Mouse (Mus musculus): ENCODE data around the gene Ryr1.
"Not testable (repeated sequence)": the region's sequence is repeated elsewhere in the genome, so short reads cannot be mapped to it uniquely, and the experiment has no call there.

Ryr1 gene

GRCm38 (mm10) chr7:29085981-29086380 is 39.0 kb downstream of the Ryr1 start:
- no peak for ATAC-seq (ENCODE audit: insufficient number of reproducible peaks, low FRiP score, low TSS enrichment)

GRCm38 (mm10) chr7:29084411-29084810 is 40.6 kb downstream of the Ryr1 start:
- no peak for ATAC-seq (ENCODE audit: insufficient number of reproducible peaks, low FRiP score, low TSS enrichment)

- ATAC-seq (ENCODE audit: insufficient number of reproducible peaks, low FRiP score, low TSS enrichment), result no peak
Observed at GRCm38 (mm10) chr7:29079419-29079950, 45.5 kb downstream of the Ryr1 start.

GRCm38 (mm10) chr7:29076977-29077376 is 48.0 kb downstream of the Ryr1 start:
- no peak for ATAC-seq (ENCODE audit: insufficient number of reproducible peaks, low FRiP score, low TSS enrichment)

DNA sequence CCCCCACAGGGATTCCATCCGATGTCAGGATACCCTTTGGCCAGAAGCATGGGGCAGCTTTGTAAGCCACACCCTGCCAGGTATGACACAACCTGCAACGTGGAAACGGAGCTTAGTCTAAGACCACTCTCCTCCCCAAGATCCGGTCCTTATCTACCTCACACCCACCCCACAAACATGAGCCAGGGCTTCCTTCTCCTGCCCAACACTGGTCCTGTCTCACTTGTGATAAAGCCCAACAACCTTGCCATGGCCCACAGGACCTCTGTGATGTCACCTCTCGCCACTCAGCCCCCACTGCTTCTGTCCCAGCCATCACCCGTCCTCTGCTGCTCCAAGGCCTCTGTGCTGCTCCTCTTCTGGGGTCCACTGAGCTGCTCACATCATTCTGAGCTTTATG is 49.8 kb downstream of the Ryr1 start:
- no peak for ATAC-seq (ENCODE audit: insufficient number of reproducible peaks, low FRiP score, low TSS enrichment)

DNA sequence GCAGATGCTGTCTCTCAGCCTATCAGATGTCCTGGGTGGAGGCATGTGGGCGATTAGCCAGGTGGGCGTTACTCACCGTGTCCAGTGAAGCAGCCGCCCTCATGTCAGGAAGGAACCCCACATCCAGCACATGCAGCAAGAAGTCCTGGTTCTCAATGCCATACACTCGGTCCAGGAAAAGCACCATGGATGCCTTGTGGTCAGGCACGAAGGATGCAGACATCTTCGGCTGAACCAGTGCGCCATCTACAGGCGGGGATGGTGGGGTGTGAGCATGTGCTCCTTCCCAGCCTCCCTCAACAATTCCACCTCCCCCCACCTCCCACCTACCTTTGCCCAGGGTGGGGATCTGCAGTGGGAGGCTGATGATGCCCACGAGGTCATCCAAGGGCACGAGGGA is 52.3 kb downstream of the Ryr1 start:
- ATAC-seq (ENCODE audit: insufficient number of reproducible peaks, low FRiP score, low TSS enrichment), result no peak

- no peak for ATAC-seq (ENCODE audit: insufficient number of reproducible peaks, low FRiP score, low TSS enrichment)
Observed at GRCm38 (mm10) chr7:29071169-29071891, 53.6 kb downstream of the Ryr1 start.

GRCm38 (mm10) chr7:29070364-29071168 is 54.4 kb downstream of the Ryr1 start:
- no peak for ATAC-seq (ENCODE audit: insufficient number of reproducible peaks, low FRiP score, low TSS enrichment)

- no peak for ATAC-seq (ENCODE audit: insufficient number of reproducible peaks, low FRiP score, low TSS enrichment)
Observed at GRCm38 (mm10) chr7:29067758-29068157, 57.2 kb downstream of the Ryr1 start.

GRCm38 (mm10) chr7:29063476-29063875 is 61.5 kb downstream of the Ryr1 start:
- not testable (repeated sequence) for ATAC-seq (ENCODE audit: insufficient number of reproducible peaks, low FRiP score, low TSS enrichment)

DNA sequence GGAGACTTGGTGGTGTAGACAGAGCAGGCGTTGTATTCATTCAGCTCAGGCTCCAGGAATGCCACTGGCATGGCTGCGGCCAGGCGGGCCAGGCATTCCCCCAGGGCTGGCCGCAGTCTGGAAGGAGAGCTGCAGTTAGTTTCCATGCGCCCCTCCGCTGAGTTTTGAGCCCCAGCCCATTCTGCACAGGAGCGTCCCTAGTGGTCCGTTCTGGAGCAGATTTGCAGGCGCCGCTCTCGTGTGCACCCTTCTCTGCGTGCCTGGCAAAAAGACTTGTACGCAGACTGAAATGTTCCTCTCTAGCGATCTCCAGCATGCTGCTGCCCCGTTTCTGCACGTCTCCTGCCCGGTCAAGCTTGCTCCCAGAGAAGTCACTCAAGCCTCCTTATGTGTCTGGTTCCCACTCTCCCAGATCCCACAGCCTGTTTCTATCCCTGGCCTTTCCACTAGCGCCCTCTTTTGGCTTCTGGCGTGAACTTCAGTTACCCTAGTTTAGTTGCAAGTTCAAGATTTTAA is 63.4 kb downstream of the Ryr1 start:
- ATAC-seq (ENCODE audit: insufficient number of reproducible peaks, low FRiP score, low TSS enrichment), result no peak

DNA sequence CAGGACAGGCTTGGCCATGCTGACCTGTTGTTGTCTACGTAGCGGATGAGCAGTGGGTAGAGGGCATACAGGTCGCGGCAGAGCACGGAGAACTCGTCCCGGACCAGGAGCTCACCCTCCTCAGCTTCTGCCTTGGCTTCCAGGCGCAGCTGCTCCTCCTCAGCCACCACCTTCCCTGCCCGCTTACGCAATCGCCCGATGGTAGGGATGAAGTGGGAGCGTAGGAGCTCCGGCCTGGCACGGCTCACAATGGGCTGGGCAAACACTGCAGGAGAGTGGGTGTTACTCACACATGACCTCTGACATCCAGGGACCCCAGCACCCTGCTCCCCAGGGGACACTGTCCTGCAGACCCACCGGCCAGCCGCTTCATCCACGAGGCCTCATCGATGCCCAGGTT is 65.5 kb downstream of the Ryr1 start:
- no peak for ATAC-seq (ENCODE audit: insufficient number of reproducible peaks, low FRiP score, low TSS enrichment)

DNA sequence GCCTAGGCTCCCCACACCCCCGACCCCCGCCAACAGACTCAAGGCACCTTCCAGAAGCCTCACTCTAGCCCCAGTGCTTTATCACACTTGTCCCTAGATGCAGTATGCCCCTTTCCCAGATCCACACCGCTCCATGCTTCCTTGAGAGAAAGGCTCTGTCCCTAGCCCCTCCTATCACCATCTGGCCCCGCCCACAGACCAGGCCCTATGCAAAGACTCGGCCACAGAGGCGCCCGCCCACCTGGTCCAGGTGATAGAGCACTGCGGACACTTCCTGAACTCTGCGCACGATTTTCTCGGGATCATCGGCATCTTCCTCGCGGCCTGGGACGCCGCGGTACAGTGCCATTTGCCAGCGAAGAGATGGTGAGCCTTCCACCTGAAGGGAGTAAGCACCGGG is 72.2 kb downstream of the Ryr1 start:
- no peak for ATAC-seq (ENCODE audit: insufficient number of reproducible peaks, low FRiP score, low TSS enrichment)

DNA sequence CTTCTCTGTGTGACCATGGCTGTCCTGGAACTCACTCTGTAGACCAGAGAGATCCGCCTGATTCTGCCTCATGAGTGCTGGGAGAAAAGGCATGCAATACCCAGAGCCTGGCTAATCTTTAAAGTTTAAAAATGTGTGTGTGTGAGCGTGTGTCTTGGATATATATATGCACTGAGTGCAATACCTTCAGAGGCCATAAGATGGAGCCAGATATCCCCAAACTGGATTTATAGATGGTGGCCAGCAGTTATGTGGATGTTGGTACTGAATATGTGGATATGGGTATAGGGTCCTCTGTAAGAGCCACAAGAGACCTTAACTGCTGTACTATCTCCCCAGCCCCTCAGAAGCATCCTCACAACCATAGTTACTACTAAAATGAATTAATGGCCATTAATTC is 74.2 kb downstream of the Ryr1 start:
- ATAC-seq (ENCODE audit: insufficient number of reproducible peaks, low FRiP score, low TSS enrichment), result no peak

DNA sequence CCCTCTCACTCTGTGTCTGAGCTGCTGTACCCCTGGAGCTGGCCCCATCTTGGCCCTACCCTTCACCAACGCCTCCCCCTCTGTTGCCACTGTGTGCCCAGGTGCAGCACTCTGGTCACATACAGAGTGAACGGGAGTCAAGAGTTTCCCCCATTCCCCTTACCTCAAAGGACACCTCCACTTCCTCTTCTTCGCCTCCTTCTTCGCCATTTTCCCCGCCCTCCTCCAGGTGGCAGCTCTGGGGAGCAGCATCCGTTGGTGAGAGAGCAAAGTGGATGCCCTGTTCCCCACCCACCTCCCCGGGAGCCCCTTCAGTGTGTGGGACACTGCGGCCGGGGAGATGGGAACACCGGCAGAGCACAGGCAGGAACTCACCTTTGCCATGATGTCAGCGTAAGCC is 76.4 kb downstream of the Ryr1 start:
- ATAC-seq (ENCODE audit: insufficient number of reproducible peaks, low FRiP score, low TSS enrichment), result no peak

DNA sequence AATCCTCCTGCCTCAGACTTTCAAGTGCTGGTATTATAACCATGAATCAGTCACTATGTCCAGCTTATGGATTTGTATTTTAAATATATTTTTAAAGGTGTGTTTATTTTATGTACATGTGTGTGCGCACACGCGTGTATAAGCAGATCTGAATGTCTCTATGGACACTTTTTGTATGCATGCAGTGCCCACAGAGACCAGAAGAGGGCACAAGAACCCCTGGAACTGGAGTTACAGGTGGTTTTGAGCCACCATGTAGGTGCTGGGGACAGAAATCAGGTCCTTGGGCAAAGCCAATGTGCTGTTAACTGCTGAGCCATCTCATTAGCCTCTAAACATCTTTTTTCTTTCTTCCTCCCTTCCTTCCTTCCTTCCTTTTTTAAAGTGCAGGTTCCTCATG is 76.9 kb downstream of the Ryr1 start:
- ATAC-seq (ENCODE audit: insufficient number of reproducible peaks, low FRiP score, low TSS enrichment), result no peak

GRCm38 (mm10) chr7:29046533-29046932 is 78.4 kb downstream of the Ryr1 start:
- ATAC-seq (ENCODE audit: insufficient number of reproducible peaks, low FRiP score, low TSS enrichment), result no peak

GRCm38 (mm10) chr7:29044302-29044701 is 80.7 kb downstream of the Ryr1 start:
- ATAC-seq (ENCODE audit: insufficient number of reproducible peaks, low FRiP score, low TSS enrichment), result no peak

- ATAC-seq (ENCODE audit: insufficient number of reproducible peaks, low FRiP score, low TSS enrichment), result no peak
Observed at GRCm38 (mm10) chr7:29043674-29044057, 81.3 kb downstream of the Ryr1 start.

GRCm38 (mm10) chr7:29043016-29043673 is 81.8 kb downstream of the Ryr1 start:
- ATAC-seq (ENCODE audit: insufficient number of reproducible peaks, low FRiP score, low TSS enrichment), result no peak

- ATAC-seq (ENCODE audit: insufficient number of reproducible peaks, low FRiP score, low TSS enrichment), result no peak
Observed at GRCm38 (mm10) chr7:29041194-29041593, 83.8 kb downstream of the Ryr1 start.
